Mouse (Mus musculus) heart, adult 2 months (tissue): ENCODE results near the gene Pde11a.

ENCODE experiments used
- CTCF ChIP-seq: fragments of 200-600 bp; IDR thresholded peaks from 2 replicates; pipeline ENCODE4 v1.8.1; 2022; ENCODE audit warnings: antibody characterized with exemption, mild to moderate bottlenecking, moderate library complexity
- EP300 ChIP-seq: fragments of 200-500 bp; IDR thresholded peaks from 2 replicates; pipeline ENCODE4 v1.6.1; 2011; ENCODE audit warnings: low read depth, low read length, control low read depth; ENCODE audit not compliant: insufficient read depth
- POLR2A ChIP-seq: fragments of 200-500 bp; IDR thresholded peaks from 2 replicates; pipeline ENCODE4 v1.6.1; 2011; ENCODE audit warnings: mild to moderate bottlenecking, low read depth, low read length, control low read depth; ENCODE audit not compliant: insufficient read depth

- no peak for TF ChIP-seq CTCF
- no peak for TF ChIP-seq POLR2A
- no peak for TF ChIP-seq EP300
Measured at GRCm38 (mm10) chr2:75974131-75974530, 364.4 kb downstream of the Pde11a start.
